Mouse (Mus musculus) forebrain, embryonic 12.5 days (tissue): ENCODE measurements at regions not wholly inside any gene's neighbourhood (a gene's known extent, or its start where the extent isn't known, plus 50 kb on each side); places are given as distances from the start of the nearest gene placed in this dataset.

Experiments
- ATAC-seq: fragments of 200-750 bp; cut with Nextera tagmentation; 2 replicates; pipeline ENCODE4 v1.8.0; 2017; ENCODE audit warnings: moderate TSS enrichment; ENCODE audit not compliant: low FRiP score
- H3K27ac ChIP-seq: fragments of 300-500 bp; sonication (generic); 2 replicates; pipeline ENCODE4 v1.5.1; 2016; ENCODE audit warnings: mild to moderate bottlenecking
- H3K27me3 ChIP-seq: fragments of 300-500 bp; sonication (generic); 2 replicates; pipeline ENCODE4 v1.6.1; 2016; ENCODE audit warnings: mild to moderate bottlenecking
- H3K36me3 ChIP-seq: fragments of 300-500 bp; sonication (generic); replicated peaks from 2 replicates; pipeline ENCODE4 v1.6.1; 2016; ENCODE audit warnings: mild to moderate bottlenecking
- H3K4me1 ChIP-seq: fragments of 300-500 bp; sonication (generic); 2 replicates; pipeline ENCODE4 v1.6.1; 2016
- H3K4me2 ChIP-seq: fragments of 300-500 bp; sonication (generic); 2 replicates; pipeline ENCODE4 v1.6.1; 2016; ENCODE audit warnings: mild to moderate bottlenecking, moderate library complexity
- H3K4me3 ChIP-seq: fragments of 300-500 bp; sonication (generic); replicated peaks from 2 replicates; pipeline ENCODE4 v1.5.1; 2016; ENCODE audit warnings: mild to moderate bottlenecking
- H3K9ac ChIP-seq: fragments of 300-500 bp; sonication (generic); 2 replicates; pipeline ENCODE4 v1.6.1; 2016; ENCODE audit warnings: mild to moderate bottlenecking
- H3K9me3 ChIP-seq: fragments of 300-500 bp; sonication (generic); 2 replicates; pipeline ENCODE4 v1.6.1; 2016
- WGBS: fragments of 180-500 bp; shearing (Covaris S2); methylation state at CpG from one replicate; pipeline ENCODE4 v1.1.7; 2016; 5-methylcytosine and 5-hydroxymethylcytosine counted together

GRCm38 (mm10) chr13:116110578-116110977, 198.9 kb downstream of the Isl1 start:
- H3K27ac ChIP-seq = no peak overlapping the region
- WGBS = 98% methylated on average over 2 of the region's 2 CpGs
- no peaks in the 10 kb centered on the region for H3K4me1 ChIP-seq
- no peak overlapping the region for H3K4me2 ChIP-seq
- no peaks in the 10 kb centered on the region for H3K9me3 ChIP-seq
- H3K9ac ChIP-seq = no peak overlapping the region
- no peaks in the 10 kb centered on the region for H3K27me3 ChIP-seq
- H3K4me3 ChIP-seq = no peak overlapping the region
- no peak for ATAC-seq
- no peaks in the 10 kb centered on the region for H3K36me3 ChIP-seq

- Histone ChIP-seq H3K4me2 (no peak overlapping the region), H3K9me3 (no peaks in the 10 kb centered on the region), H3K27ac (no peak overlapping the region), H3K4me3 (no peak overlapping the region), H3K27me3 (no peaks in the 10 kb centered on the region), H3K9ac (no peak overlapping the region), H3K4me1 (no peaks in the 10 kb centered on the region; the same call in 1 of the 2 replicates), H3K36me3 (no peaks in the 10 kb centered on the region)
- peak; percentile 95 for ATAC-seq
- WGBS = 30% methylated on average over 4 of the region's 4 CpGs
Measured at GRCm38 (mm10) chr13:116087541-116088308, 221.8 kb downstream of the Isl1 start.

GRCm38 (mm10) chr13:116087140-116087539, 222.3 kb downstream of the Isl1 start:
- H3K4me3 ChIP-seq = no peak overlapping the region
- H3K9me3 ChIP-seq = no peaks in the 10 kb centered on the region
- no peak overlapping the region for H3K9ac ChIP-seq
- ATAC-seq = peak; percentile 51
- no peak overlapping the region for H3K4me2 ChIP-seq
- H3K27me3 ChIP-seq = no peaks in the 10 kb centered on the region
- no peaks in the 10 kb centered on the region for H3K36me3 ChIP-seq
- H3K27ac ChIP-seq = no peak overlapping the region
- H3K4me1 ChIP-seq = no peaks in the 10 kb centered on the region; the same call in 1 of the 2 replicates
- WGBS = 41% methylated on average over 1 of the region's 1 CpGs

GRCm38 (mm10) chr13:116056976-116057647, 252.4 kb downstream of the Isl1 start:
- Histone ChIP-seq H3K4me2 (no peak overlapping the region), H3K9me3 (no peaks in the 10 kb centered on the region), H3K9ac (no peak overlapping the region), H3K4me1 (peaks cover 3% of the 10 kb centered on the region; the same call in 1 of the 2 replicates), H3K27me3 (no peaks in the 10 kb centered on the region), H3K4me3 (no peak overlapping the region), H3K27ac (no peak overlapping the region), H3K36me3 (no peaks in the 10 kb centered on the region)
- no peak for ATAC-seq
- WGBS = 46% methylated on average over 5 of the region's 5 CpGs

GRCm38 (mm10) chr13:116056112-116056652, 253.3 kb downstream of the Isl1 start:
- H3K4me2 ChIP-seq = no peak overlapping the region
- no peaks in the 10 kb centered on the region for H3K36me3 ChIP-seq
- H3K27ac ChIP-seq = no peak overlapping the region
- H3K9me3 ChIP-seq = no peaks in the 10 kb centered on the region
- H3K27me3 ChIP-seq = no peaks in the 10 kb centered on the region
- ATAC-seq = no peak
- peaks cover 3% of the 10 kb centered on the region; the same call in 1 of the 2 replicates for H3K4me1 ChIP-seq
- H3K4me3 ChIP-seq = no peak overlapping the region
- WGBS = 57% methylated on average over 3 of the region's 3 CpGs
- no peak overlapping the region for H3K9ac ChIP-seq

GRCm38 (mm10) chr13:116036166-116036565, 273.3 kb downstream of the Isl1 start:
- H3K27me3 ChIP-seq = no peaks in the 10 kb centered on the region
- H3K27ac ChIP-seq = no peak overlapping the region
- H3K9ac ChIP-seq = no peak overlapping the region
- no peaks in the 10 kb centered on the region for H3K4me1 ChIP-seq
- no peaks in the 10 kb centered on the region for H3K36me3 ChIP-seq
- no peak for ATAC-seq
- WGBS = 77% methylated on average over 4 of the region's 4 CpGs
- H3K9me3 ChIP-seq = no peaks in the 10 kb centered on the region
- H3K4me3 ChIP-seq = no peak overlapping the region
- no peak overlapping the region for H3K4me2 ChIP-seq

- Histone ChIP-seq H3K4me1 (no peaks in the 10 kb centered on the region), H3K27me3 (no peaks in the 10 kb centered on the region), H3K9ac (no peak overlapping the region), H3K4me3 (no peak overlapping the region), H3K4me2 (no peak overlapping the region), H3K27ac (no peak overlapping the region), H3K36me3 (no peaks in the 10 kb centered on the region), H3K9me3 (no peaks in the 10 kb centered on the region)
- no peak for ATAC-seq
- 72% methylated on average over 2 of the region's 2 CpGs for WGBS
Measured at GRCm38 (mm10) chr13:116030152-116030720, 279.3 kb downstream of the Isl1 start.

- Histone ChIP-seq H3K9ac (no peak overlapping the region), H3K27me3 (no peaks in the 10 kb centered on the region), H3K27ac (no peak overlapping the region), H3K4me3 (no peak overlapping the region), H3K36me3 (no peaks in the 10 kb centered on the region), H3K9me3 (no peaks in the 10 kb centered on the region), H3K4me2 (no peak overlapping the region), H3K4me1 (no peaks in the 10 kb centered on the region)
- no peak for ATAC-seq
- WGBS = 90% methylated on average over 2 of the region's 2 CpGs
Measured at GRCm38 (mm10) chr13:116028583-116028982, 280.9 kb downstream of the Isl1 start.

GRCm38 (mm10) chr13:116027147-116027546, 282.3 kb downstream of the Isl1 start:
- H3K9ac ChIP-seq = no peak overlapping the region
- H3K27me3 ChIP-seq = no peaks in the 10 kb centered on the region
- no peak overlapping the region for H3K4me2 ChIP-seq
- 0 out of 2 replicates have a peak, but pooled peaks have one; percentile 44 for ATAC-seq
- H3K27ac ChIP-seq = no peak overlapping the region
- no peaks in the 10 kb centered on the region for H3K36me3 ChIP-seq
- no peak overlapping the region for H3K4me3 ChIP-seq
- 80% methylated on average over 2 of the region's 2 CpGs for WGBS
- no peaks in the 10 kb centered on the region for H3K4me1 ChIP-seq
- no peaks in the 10 kb centered on the region for H3K9me3 ChIP-seq

- ATAC-seq = no peak
Measured at GRCm38 (mm10) chr13:116017886-116018285, 291.6 kb downstream of the Isl1 start.

GRCm38 (mm10) chr13:116003733-116004132, 305.8 kb downstream of the Isl1 start:
- Histone ChIP-seq H3K36me3 (no peaks in the 10 kb centered on the region), H3K27me3 (no peaks in the 10 kb centered on the region), H3K4me2 (no peak overlapping the region), H3K4me1 (no peaks in the 10 kb centered on the region), H3K9me3 (no peaks in the 10 kb centered on the region), H3K4me3 (no peak overlapping the region), H3K27ac (no peak overlapping the region), H3K9ac (no peak overlapping the region)
- 81% methylated on average over 1 of the region's 1 CpGs for WGBS
- ATAC-seq = no peak

More at GRCm38 (mm10) chr13:116017886-116018285, 291.6 kb downstream of the Isl1 start:
- H3K36me3 ChIP-seq = no peaks in the 10 kb centered on the region
- H3K4me2 ChIP-seq = no peak overlapping the region
- 80% methylated on average over 5 of the region's 5 CpGs for WGBS
- H3K4me3 ChIP-seq = no peak overlapping the region
- H3K27ac ChIP-seq = no peak overlapping the region
- no peak overlapping the region for H3K9ac ChIP-seq
- H3K4me1 ChIP-seq = no peaks in the 10 kb centered on the region
- no peaks in the 10 kb centered on the region for H3K27me3 ChIP-seq
- H3K9me3 ChIP-seq = no peaks in the 10 kb centered on the region

GRCm38 (mm10) chr13:116002391-116002899, 307.0 kb downstream of the Isl1 start:
- Histone ChIP-seq H3K9me3 (no peaks in the 10 kb centered on the region), H3K4me1 (no peaks in the 10 kb centered on the region), H3K4me2 (no peak overlapping the region), H3K36me3 (no peaks in the 10 kb centered on the region), H3K27me3 (no peaks in the 10 kb centered on the region), H3K9ac (no peak overlapping the region), H3K4me3 (no peak overlapping the region), H3K27ac (no peak overlapping the region)
- WGBS = 77% methylated on average over 4 of the region's 4 CpGs
- ATAC-seq = no peak
